Mouse (Mus musculus) liver, embryonic 14.5 days (tissue): ENCODE results near the gene Muc4.

Experiments
- CTCF ChIP-seq: IDR thresholded peaks from 2 replicates; pipeline ENCODE4 v1.5.1; 2016; ENCODE audit warnings: antibody characterized with exemption, low read depth, control low read depth
- EP300 ChIP-seq: IDR thresholded peaks from 2 replicates; pipeline ENCODE4 v1.6.1; 2016; ENCODE audit warnings: antibody characterized with exemption, low read depth

GRCm38 (mm10) chr16:32823487-32823886 lies 87.8 kb downstream of the Muc4 start:
- TF ChIP-seq CTCF (no peak), EP300 (no peak)
